Mouse (Mus musculus) spleen, adult 2 months (tissue): ENCODE results near the gene Baiap2. TPM values are rescaled to one million over a fixed set of nuclear protein-coding genes. Genes with fewer than 3 reads are reported as not detected.

ENCODE experiments used
- DNase-seq, 2 experiments: peaks; one replicate each; pipeline versions ENCODE4 v3.0.0 to v3.0.0-alpha.2; 2012 to 2021; ENCODE audit warnings: low spot score in 2 of 2, low read depth in 1 of 2
- H3K27ac ChIP-seq: fragments of 200-500 bp; 2 replicates; pipeline ENCODE4 v1.5.1; 2012; ENCODE audit warnings: low read length, inconsistent platforms; ENCODE audit not compliant: insufficient read depth
- H3K27me3 ChIP-seq: fragments of 200-500 bp; 2 replicates; pipeline ENCODE4 v1.6.1; 2012; ENCODE audit warnings: mild to moderate bottlenecking, moderate library complexity, low read length, inconsistent platforms; ENCODE audit not compliant: control insufficient read depth, insufficient read depth
- H3K36me3 ChIP-seq: fragments of 200-500 bp; 2 replicates; pipeline ENCODE4 v1.6.1; 2012; ENCODE audit warnings: mild to moderate bottlenecking, low read length, inconsistent platforms; ENCODE audit not compliant: control insufficient read depth, insufficient read depth
- H3K4me1 ChIP-seq: fragments of 200-500 bp; 2 replicates; pipeline ENCODE4 v1.6.1; 2011; ENCODE audit warnings: inconsistent platforms; ENCODE audit not compliant: control insufficient read depth, insufficient read depth, insufficient read length
- H3K4me3 ChIP-seq: fragments of 200-500 bp; 2 replicates; pipeline ENCODE4 v1.5.1; 2011; ENCODE audit warnings: mild to moderate bottlenecking, inconsistent platforms; ENCODE audit not compliant: insufficient read depth, insufficient read length; ENCODE audit errors: extremely low read depth
- CTCF ChIP-seq: fragments of 200-500 bp; IDR thresholded peaks from 2 replicates; pipeline ENCODE4 v1.5.1; 2011; ENCODE audit warnings: mild to moderate bottlenecking, inconsistent platforms; ENCODE audit not compliant: insufficient read depth, insufficient read length, insufficient replicate concordance; ENCODE audit errors: extremely low read depth
- POLR2A ChIP-seq: fragments of 200-500 bp; IDR thresholded peaks from 2 replicates; pipeline ENCODE4 v1.6.1; 2011; ENCODE audit warnings: low read depth, low read length, inconsistent platforms
- WGBS: fragments of 180-500 bp; shearing (Covaris S2); methylation state at CpG from one replicate; pipeline ENCODE4 v1.1.7; 2018; 5-methylcytosine and 5-hydroxymethylcytosine counted together
- polyA plus RNA-seq: library from polyadenylated mRNA; depleted of rRNA; stranded (reverse); fragments of >200 nt; gene quantifications from 2 replicates; pipeline ENCODE4 v1.2.3, GENCODE M21; 2012; rRNA removed

The Baiap2 gene
- polyA plus RNA-seq, 1 experiment = 17.3 TPM

DNA sequence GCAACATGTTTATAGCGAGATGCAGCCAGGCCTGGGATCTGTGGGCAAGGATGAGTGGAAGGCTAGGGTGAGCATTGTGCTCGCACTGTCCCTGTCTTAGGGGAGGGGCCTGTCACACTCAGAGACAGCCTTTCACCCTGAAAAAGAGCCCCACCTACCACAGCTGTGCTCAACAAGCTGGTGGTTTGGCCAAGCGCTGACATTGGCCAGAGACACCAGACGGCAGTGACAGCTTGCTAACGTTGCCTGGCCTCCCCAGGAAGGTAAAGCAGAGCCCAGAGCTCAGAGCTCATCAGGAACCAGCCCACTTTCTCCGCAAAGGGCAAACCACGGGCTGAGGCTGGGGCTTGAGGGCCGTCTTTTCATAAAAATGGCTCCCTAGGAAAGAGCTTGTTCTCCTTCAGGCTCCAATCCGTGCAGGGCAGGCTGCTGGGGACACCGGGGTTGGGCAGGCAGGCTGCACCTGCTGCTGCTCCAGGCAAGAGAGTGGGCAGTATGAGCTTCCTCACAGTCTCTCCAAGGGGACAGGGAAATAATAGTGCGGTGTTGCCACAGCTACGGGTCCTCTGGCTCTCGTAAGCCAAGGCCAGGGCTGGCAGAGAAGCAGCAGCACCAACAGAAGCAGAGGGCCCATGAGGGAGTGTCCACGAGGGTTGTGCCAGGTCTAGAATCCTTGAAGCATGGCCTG lies 108.7 kb downstream of the Baiap2 start:
- no peak for DNase-seq

DNA sequence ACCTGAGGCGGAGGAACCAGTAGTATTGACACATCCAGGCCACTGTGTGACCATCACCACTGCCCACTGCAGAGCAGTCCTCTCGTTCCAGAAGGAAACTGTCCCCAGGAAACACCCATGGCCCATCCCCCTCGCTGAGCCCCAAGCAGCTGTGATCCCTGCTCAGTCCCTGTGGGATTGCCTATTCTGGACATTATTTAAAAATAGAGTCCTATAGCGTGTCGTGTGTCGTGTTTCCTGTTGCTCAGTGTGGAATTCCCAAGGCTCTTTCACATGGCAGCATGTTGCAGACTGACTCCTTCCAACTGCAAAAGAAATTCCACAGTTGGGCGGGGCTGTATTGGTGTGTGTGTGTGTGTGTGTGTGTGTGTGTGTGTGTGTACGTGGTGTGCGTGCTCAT lies 109.7 kb downstream of the Baiap2 start:
- H3K4me1 ChIP-seq = no peaks in the 10 kb centered on the region
- H3K27me3 ChIP-seq = peaks cover 7% of the 10 kb centered on the region; the same call in 1 of the 2 replicates
- no peak for TF ChIP-seq POLR2A
- TF ChIP-seq CTCF = no peak
- H3K27ac ChIP-seq = no peak overlapping the region
- 52% methylated on average over 9 of the region's 9 CpGs for WGBS
- no peak overlapping the region for H3K4me3 ChIP-seq
- DNase-seq = no peak
- H3K36me3 ChIP-seq = no peaks in the 10 kb centered on the region

More for the DNA sequence above, 108.7 kb downstream of the Baiap2 start:
- Histone ChIP-seq H3K27me3 (peaks cover 15% of the 10 kb centered on the region; the same call in 1 of the 2 replicates), H3K36me3 (no peaks in the 10 kb centered on the region), H3K4me3 (no peak overlapping the region), H3K4me1 (no peaks in the 10 kb centered on the region), H3K27ac (no peak overlapping the region)
- 46% methylated on average over 14 of the region's 14 CpGs for WGBS
- TF ChIP-seq CTCF (no peak), POLR2A (no peak)

DNA sequence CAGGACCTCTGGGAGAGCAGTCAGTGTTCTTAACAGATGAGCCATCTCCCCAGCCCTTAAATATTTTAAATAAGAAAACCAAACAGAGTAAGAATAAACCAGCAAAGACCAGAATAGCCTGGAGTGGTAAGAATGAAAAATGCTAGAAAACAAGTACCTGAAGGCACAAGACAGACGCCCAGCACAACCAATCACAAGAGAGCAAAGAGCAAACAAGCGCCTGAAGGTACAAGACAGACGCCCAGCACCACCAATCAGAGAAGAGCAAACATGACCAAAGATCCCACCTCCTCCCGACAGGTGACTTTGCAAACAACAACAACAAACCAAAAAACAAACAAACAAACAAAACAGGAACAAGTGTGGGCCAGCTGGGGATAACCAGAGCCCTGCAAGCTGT lies 111.3 kb downstream of the Baiap2 start:
- 85% methylated on average over 4 of the region's 4 CpGs for WGBS

DNA sequence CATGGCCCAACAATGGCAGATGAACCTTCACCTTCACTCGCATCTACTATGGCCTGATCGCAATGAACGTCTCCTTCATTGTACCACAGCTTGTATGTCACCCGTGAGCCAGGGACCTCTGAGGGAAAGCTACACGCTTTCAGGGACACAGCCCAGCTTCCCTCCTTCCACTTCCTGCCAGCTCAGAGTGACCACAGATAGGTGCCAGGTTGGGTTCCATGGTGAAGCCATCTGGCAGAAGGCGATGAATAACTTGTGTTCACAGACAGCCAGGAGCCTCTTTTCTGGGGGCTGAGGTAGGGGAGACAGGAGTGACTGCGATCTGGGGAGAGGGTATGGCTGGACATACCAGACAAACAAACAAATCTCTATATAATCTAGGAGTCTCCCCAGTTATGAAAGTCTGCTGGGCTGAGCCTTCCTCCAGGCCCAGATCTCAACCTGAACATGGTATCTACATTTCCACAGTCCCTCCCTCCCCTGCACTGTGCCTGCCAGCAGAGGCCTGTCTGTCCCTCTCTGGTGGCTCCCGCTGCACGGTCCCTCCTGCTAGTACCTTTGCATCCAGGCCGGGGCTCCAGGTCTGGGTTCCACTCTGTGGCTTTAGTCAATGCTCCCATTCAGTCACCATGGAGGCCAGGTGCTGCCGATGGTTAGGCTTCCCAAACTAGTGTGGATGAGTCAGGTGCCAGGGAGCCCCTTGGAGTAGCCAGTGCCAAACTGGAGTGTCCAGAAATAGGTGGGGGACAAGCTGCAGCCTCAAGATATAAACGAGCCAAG lies 113.6 kb downstream of the Baiap2 start:
- Histone ChIP-seq H3K4me3 (no peak overlapping the region), H3K27ac (no peak overlapping the region), H3K36me3 (no peaks in the 10 kb centered on the region), H3K4me1 (no peaks in the 10 kb centered on the region), H3K27me3 (no peaks in the 10 kb centered on the region)
- WGBS = 84% methylated on average over 12 of the region's 12 CpGs
- DNase-seq = no peak
- TF ChIP-seq CTCF (no peak), POLR2A (no peak)

More for the DNA sequence above, 111.3 kb downstream of the Baiap2 start:
- no peaks in the 10 kb centered on the region for H3K27me3 ChIP-seq
- H3K27ac ChIP-seq = no peak overlapping the region
- H3K4me1 ChIP-seq = no peaks in the 10 kb centered on the region
- no peaks in the 10 kb centered on the region for H3K36me3 ChIP-seq
- no peak for DNase-seq
- TF ChIP-seq POLR2A = no peak
- no peak for TF ChIP-seq CTCF
- H3K4me3 ChIP-seq = no peak overlapping the region

Other genes starting within 250 kb of the Baiap2 start
- 31.2 and 36.6 TPM in 2 replicates for gene Chmp6, start 29.3 kb upstream of the Baiap2 start, polyA plus RNA-seq
- 7.4 and 9.1 TPM in 2 replicates for gene Aatk, start 104.4 kb downstream of the Baiap2 start, polyA plus RNA-seq
- 4.5 and 7.5 TPM in 2 replicates for gene Cep131, start 144.1 kb downstream of the Baiap2 start, polyA plus RNA-seq
- gene Tepsin, start 156.0 kb downstream of the Baiap2 start, polyA plus RNA-seq = 34.3 and 44.0 TPM in 2 replicates
- gene Ndufaf8, start 156.2 kb downstream of the Baiap2 start, polyA plus RNA-seq = 31.0 and 33.8 TPM in 2 replicates
- gene Slc38a10, start 208.6 kb downstream of the Baiap2 start, polyA plus RNA-seq = 81.9 and 94.2 TPM in 2 replicates